Mouse (Mus musculus): Measurements from ENCODE around the gene Cacna1b. TPM values are rescaled to one million over a fixed set of nuclear protein-coding genes. Genes with fewer than 3 reads are reported as not detected.

Cacna1b gene
- polyA plus RNA-seq, 1 experiment = 1.6 TPM

DNA sequence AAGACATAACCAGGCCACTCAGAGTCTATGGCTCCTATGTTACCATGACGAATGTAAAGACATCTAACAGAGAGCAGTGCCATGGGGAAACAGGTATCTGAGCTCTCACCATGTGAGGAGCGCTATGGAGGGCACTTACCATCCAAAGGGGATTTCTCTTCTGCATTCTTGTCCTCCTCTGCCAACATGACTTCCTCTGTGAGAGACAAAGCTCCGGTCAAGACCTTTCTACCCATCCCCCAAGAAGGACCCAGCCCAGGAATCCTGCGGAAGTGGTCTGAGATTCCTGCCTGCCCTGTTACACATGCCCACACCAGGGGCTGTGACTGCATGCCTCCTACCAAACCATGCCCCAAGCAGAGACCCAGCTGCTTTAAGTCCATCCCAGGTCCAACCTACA is 44.0 kb downstream of the Cacna1b start:
- no peak for DNase-seq (ENCODE audit: low spot score)

DNA sequence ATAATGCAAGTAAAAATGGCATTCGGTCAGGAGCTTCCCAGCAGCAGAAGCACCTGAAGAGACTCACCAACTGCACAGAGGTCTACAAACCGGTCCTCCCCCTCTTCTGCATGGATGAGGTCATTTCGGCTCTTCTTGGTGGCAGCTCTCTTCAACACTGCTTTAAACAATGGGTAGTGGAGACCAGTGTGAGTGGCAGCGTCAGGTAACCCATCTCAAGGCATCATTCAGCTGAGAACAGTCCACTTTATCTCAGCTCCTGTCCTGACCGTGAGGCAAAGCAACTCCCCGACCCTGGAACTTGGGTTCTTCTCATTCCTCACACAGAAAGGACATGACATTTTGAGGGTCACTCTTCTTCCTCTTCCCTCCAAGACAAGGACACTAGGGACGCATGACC is 45.0 kb downstream of the Cacna1b start:
- no peak for DNase-seq (ENCODE audit: low spot score)

DNA sequence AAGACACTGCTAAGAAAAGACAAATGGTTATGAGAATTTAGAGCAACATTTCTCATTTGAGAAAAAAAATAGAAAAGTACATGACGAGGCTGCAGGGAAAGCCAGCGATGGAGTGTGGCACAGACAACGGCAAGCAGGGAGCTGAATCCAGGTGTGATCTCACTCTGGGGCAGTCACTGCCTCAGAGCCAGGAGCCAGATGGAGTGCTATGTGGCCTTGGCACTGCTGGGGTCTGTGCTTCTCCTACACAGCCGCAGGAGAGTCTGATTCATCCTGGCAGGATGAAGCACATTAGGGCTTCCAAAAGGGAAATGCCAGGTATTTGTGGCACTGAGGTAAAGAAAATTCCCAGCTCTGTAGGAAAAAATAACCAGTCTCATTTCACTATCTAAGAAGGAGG is 45.5 kb downstream of the Cacna1b start:
- DNase-seq (ENCODE audit: low spot score) = no peak

DNA sequence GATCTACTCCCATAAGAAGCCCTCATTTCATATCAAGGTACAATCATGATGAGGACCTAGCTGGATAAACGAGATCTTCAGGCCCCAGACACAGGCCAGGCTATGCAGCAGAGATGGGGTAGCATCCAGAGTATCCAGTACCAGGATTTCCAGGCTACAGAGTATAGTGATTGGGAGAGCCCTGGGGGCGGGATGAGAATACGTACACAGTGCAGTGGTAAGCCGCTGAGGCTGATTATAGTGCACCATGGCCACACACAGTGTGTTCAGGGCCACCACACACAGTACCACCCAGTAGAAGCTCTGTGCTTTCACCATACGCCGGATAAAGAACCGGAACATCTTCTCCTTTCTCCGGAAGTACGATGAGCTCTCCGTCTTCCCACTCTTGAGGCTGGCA is 57.0 kb downstream of the Cacna1b start:
- DNase-seq (ENCODE audit: low spot score) = no peak

DNA sequence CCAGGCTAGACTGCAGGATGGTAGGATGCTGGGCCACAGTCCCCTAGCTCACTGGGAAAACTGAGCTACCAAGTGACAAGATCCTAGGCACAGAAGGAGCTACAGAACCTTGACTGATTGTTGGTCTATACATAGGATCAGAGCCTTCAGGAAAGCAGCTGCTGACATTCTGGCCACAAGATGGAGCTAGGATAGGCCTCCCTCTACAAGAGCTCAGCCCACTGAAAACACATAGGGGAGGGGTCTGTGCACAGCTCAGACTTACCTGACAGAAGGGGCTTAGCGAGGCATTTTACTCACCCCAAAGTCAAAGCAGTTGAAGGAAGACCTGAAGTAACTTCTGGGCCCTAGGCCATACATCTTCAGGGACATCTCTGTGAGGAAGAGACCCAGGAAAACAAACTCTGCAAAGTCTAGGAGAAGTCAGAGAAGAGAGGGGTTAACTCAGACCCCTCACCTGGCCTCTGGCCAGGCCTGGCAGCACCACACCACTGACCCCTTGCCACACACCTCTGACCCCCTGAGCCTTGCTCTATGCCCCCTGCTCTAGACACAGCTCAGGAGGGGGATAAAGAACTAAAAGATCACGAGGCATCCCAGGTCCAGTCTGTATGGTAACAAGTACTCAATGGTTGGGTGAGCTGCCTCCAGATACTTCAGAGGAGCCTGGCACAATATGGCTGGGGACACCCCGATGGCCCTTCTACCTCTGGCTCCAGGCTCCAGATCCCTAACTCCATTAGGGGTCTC is 60.6 kb downstream of the Cacna1b start:
- DNase-seq (ENCODE audit: low spot score) = no peak

DNA sequence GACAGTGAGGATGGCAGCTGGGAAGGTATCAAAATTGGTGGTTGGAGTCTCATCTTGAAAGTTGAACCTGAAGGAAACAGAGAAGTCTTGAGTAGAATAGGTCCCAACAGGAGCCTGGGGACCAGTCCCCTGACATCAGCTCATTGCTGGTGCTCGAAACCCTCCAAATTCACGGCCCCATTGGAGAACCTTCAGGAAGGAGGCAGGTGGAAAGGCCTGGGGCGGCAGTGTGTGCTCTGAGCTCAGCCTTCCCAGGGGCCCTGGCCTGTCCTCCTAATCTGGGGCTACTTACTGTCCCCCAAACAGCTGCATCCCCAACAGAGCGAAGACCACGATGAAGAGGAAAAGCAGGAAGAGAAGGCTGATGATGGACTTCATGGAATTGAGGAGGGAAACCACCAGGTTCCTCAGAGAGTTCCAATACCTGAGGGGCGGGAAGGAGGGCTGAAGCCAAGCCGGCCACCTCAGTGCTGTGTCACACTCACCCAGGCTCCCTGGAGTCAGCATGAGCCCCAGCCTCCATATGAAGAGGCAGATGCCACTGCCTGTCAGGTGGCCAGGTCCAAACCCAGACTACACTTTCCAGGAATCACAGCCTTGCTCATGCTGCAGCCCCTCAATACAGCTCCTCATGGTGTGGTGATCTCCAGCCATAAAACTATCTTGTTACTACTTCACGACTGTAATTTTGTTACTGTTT is 65.5 kb downstream of the Cacna1b start:
- DNase-seq (ENCODE audit: low spot score) = no peak

DNA sequence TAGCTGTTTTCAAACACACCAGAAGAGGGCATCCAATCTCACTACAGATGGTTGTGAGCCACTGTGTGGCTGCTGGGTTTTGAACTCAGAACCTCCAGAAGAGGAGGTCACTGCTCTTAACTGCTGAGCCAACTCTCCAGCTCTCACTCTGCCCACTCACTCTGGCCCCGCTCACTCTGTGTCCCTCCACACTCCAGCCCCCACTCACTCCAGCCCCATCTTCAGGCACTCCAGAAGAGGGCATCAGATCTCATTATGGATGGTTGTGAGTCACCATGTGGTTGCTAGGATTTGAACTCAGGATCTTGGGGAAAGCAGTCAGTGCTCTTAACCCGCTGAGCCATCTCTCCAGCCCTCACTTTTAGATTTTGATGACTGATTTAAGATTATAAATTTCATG is 70.6 kb downstream of the Cacna1b start:
- DNase-seq (ENCODE audit: low spot score) = no peak

DNA sequence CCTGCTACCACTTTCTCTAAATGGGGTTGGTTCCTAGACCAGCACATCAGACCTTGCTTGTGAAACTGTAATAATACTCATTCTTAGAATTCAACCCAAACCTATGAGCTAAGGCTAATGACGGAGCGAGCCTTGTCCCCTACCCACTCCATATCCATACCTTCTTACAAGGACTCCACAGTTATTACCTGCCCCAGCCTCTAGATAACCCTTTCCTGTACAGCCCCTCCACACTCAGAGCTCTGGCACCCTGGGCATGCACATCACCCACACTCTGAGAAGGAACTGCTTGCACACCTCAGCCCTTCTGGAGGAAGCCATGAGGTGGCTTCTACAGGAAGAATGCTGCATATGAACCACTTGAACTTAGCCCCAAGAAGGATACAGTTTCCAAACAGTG is 72.6 kb downstream of the Cacna1b start:
- DNase-seq (ENCODE audit: low spot score) = no peak

DNA sequence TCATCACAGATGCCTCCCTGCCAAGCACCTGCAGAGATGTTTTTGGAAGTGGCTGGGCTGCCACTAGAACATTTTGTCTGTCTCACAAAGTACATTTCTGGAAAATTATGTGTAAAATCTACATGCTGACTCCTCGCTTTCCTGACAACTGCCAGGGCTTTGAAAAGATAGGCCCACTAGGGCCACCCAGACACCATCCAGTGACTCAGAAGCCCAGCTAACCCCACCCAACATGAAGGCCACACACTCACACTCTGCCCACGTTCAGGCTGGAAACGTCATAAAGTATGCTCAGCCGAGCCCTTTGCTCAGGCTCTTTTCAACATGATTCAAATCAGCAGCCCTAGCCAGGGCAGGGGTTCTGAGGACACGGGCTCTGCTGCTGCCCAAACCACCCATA is 77.6 kb downstream of the Cacna1b start:
- no peak for DNase-seq (ENCODE audit: low spot score)

DNA sequence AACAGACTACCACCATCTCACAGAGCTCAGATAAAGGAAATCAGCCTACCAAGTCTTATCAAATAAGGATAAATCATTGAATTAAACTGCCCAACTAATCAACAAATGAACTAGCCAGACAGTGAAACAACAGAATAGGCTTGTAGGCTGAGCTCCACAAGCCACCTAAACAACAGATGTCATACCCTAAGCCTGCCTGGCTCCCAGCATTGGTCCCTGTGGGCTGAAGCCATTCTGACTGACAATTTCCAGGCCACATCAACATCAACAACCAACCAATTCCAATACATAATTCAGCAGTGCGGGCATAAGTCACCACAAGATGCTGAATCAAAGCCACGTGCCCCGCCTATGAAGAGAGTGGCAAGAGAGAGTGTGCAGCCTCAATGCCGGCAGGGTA is 78.2 kb downstream of the Cacna1b start:
- DNase-seq (ENCODE audit: low spot score) = no peak

DNA sequence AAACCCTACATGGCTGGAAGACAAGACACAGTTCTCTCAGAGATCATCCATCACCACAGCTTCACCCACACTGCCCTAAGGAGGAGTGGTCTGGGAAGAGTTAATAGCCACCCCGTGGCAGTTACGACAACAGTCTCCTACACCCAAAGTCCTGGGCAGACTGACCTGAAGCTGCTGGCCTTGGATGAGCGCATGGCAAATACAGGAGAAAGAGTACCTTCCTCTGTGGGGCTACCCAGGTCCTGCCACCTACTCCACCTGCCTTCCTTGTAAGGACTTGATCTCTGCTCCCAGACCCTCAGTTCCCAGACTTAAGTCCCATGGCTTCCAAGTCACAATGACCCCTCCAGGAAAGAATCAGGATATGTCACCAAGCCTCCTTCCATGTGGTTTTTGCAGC is 79.7 kb downstream of the Cacna1b start:
- no peak for DNase-seq (ENCODE audit: low spot score)

DNA sequence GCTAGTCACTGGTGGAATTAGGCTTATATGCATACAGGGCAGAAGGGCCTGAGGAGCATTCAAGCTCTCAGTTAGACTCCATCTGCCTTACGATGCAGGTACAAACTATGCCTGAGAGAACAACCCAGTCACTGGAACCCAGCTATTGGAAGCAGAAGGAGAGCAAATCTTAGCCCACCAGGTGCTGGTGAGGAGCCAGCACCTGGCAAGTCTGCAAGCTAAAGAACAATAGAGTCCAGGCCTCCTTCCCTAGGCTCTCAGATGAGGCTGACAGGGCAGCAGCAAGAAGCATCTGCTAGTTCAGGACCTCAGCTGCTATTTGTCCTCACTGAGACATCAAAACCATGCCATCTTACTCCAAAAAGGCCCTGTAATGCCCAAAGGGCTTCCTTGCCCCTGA is 82.2 kb downstream of the Cacna1b start:
- no peak for DNase-seq (ENCODE audit: low spot score)

DNA sequence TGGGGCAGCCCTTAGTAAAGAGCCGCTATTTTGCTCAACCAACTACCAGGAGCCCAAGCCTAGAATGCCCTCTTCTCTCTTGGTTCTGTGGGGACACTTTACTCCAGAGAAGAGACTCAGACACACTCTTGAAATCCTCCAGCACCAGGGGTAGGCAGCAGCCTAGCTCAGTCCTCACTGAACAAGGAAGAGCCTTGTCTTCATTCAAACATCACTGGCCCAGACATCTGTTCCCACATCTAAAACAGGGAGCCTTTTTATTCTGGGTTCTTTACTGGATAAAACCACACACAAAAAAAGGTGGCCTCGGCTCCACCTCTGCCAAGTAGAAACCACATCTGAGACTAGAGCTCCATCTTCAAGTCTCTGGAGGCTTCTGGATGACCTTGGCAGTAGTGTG is 82.8 kb downstream of the Cacna1b start:
- no peak for DNase-seq (ENCODE audit: low spot score)

DNA sequence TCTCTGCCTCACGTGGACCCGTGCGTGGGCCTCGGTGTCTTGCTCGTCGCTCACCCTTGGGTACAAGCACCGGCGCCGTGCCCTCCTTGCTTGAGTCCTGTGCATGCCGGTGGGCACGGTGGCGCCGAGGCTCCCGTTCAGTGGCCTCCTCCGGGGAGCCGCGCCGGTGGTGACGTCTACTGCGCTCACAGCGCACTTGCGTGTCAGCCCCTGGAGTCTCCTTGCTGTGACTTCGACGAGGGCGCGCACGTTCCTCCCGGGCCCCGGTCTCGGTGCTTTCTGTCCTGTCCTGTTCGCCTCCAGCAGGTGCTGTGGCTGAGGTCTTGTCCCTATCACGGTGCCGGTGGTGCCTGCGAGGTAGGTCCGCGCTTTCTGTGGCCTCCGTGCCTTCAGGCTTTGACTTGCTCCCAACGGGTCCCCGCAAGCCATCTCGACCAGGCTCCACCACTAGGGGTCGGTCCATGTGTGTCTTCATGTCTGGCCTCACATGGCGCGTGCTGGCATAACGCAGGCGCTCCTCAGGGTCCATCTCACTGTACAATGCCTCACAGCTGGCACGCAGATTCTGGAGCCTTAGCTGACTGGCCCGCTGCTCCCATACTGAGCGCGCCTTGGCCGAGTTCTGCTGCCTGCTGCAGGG is 83.8 kb downstream of the Cacna1b start:
- no peak for DNase-seq (ENCODE audit: low spot score)

DNA sequence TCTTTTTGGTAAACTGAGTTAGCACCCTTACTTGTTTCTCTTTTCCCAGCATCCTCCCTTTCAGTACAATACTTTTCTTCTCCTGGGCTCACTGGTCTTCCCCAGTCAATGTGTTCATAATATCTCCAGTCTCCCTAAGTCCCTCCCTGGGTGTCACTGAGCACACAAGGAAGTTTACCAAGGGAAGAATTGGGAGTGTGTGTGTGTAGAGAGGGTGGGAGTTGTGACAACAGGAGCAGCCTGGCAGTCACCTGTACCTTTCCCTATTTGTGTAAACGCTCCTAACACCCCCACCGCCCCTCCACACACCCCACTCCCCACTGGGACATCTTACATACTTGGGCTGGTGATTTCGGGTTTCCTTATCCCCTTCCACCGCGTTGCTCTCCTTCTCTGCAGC is 84.4 kb downstream of the Cacna1b start:
- no peak for DNase-seq (ENCODE audit: low spot score)

DNA sequence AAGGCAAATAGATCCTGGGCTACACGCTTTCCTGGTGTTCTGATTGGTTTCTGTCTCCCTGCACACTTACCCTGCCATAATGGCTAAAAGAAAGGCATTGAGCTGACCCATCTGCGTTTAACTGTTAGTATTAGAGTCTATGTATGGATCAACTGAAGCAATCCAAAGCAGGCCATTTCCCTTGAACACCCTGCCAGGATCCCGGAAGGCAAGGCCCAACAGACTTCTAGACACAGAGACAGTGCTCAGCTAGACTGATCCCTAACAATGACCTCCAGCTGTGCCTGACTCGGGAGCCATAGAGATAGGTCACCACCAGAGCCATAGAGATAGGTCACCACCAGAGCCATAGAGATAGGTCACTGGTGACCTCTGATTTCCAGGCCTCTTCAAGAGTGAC is 84.8 kb downstream of the Cacna1b start:
- no peak for DNase-seq (ENCODE audit: low spot score)

DNA sequence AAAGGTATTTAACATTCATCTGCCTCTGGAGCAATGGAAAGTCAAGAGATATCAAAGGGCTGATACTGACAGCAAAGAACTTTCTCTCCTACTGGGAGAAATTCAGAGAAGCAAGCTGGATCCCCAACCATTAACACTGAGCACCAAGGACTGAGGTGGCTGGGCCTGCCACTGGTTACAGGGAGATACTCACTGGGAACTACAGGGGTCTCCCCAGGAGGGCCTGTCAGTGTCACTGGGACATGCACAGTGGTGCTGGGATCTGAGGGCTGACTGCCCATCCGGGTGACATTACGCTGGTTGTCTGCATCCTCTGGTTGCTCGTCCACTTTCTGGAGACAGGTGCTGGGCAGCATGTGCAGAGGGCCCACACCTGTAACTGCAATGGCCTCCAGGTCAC is 85.3 kb downstream of the Cacna1b start:
- DNase-seq (ENCODE audit: low spot score) = no peak

DNA sequence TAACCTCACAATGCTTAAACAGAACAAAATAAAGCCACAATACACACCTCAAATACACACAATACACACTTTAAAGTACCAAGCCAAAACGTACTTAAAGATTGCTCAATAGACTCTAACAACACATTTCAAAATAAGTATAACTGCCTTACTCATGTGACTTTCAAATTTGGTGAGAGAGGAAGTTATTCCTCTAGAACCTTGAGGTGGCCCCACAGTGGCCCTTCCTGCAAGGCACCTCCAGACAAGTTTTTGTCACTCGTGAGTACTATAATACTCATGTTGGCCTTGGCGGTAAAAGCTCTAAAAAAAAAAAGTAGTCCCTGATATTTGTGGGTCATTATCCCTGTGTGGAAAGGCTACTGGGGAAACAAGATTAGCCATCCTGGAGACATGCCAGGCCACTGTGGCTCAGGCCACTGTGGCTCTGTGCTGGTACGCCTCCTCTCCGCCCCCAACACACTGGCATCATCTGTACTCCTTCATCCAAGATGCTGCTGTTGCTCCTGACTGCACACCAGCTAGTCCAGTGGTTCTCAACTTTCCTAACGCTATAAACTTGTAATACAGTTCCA is 88.4 kb downstream of the Cacna1b start:
- DNase-seq (ENCODE audit: low spot score) = no peak

DNA sequence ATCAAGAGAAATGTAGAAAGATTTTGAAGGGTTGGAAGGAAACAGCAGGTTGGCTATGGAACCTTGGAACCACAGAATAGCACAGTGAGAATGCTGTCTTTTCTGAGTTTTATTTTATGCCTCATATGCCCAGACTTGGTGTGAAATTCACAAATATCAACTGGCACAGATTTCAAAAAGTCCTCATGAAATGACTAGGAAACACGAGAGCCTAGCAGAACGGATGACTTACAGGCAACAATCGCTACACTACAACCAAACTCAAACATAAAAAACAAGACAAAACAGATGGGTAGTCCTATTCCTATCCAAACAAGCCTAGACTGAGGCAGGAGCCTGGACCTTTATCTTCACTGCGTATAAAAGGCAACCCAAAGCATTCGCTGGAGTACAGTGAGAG is 94.4 kb downstream of the Cacna1b start:
- no peak for DNase-seq (ENCODE audit: low spot score)

DNA sequence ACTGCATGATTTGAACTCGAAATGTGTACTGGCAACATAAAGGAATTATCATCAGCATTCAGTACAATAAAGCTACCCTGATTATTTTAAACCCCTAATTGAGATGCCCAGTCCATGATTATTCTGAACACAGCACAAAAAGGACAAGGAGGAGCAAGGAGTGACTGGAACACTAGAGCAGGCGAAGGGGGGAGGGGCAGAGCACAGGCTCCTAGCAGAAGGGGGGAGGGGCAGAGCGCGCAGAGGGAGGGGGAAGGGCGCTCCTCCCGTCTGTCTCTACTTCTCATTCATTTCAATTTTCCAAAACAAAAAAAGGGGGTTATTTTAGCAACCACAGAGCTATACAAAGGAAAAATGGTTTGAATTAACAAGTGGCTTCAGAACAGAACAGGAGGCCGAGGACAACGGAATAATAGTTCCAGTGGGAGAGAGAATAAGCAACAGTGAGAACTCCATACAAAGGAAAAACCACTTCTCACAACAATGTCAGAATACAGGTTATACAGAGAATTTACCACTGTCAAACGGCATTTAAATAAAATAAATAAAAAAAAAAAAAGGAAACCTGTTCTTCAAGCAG is 98.2 kb downstream of the Cacna1b start:
- no peak for DNase-seq (ENCODE audit: low spot score)

DNA sequence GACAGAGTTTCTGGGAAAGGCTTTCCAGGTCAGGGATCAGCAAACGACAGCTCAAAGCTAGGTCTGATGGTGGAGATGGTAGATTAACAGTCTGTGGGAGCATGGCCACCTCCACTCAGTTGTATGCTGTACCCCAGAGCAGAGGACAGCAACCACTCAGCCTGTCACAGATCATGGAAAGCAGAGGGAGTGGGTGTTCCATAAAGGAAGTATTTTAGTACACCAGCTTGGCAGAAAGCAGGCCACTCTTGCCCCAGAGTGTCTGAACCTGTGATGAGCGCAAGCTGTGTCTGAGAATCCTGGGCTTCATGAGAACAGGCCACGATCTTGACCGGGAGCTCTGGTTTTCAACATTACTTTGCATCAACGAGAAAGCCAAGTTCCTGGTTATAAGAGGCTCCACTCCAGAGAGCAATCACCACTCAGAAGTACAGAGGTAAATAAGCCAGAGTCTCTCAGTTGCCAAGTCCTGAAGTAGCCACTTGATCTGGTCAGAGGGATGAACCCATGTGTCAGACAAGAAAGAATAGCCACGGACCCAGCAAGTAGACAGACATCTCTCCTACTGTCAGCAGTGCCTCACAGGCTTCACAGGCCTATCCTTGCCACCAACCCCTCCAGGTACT is 103.7 kb downstream of the Cacna1b start:
- DNase-seq (ENCODE audit: low spot score) = no peak

DNA sequence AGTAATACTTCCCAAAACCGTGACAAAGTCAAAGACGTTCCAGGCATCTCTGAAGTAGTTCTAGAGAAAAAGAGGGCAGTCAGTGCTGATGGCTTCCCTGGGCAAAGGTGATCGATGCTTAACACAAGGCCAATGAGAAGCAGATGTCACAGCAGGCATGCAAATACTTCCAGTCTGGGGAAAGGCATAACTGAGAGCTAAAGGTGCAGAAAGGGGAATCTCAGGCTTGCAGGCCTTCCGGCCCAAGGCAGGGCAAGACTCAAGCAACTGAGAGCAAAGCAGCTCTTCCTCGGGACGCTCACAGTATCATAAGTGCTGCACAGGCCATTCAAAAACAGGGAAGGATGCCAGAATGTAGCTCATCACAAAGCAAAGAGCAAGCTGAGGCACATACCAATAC is 114.4 kb downstream of the Cacna1b start:
- no peak for DNase-seq (ENCODE audit: low spot score)

Data from urinary bladder, adult 2 months (tissue).